Mouse (Mus musculus) liver, postnatal 0 days (tissue): ENCODE measurements around the gene Dkkl1.

Source experiments
- CTCF ChIP-seq: sonication (generic); IDR thresholded peaks from 2 replicates; pipeline ENCODE4 v1.5.1; 2016; ENCODE audit warnings: antibody characterized with exemption, low read depth
- EP300 ChIP-seq: IDR thresholded peaks from 2 replicates; pipeline ENCODE4 v1.6.1; 2016; ENCODE audit warnings: antibody characterized with exemption, low read depth, mild to moderate bottlenecking

- no peak for TF ChIP-seq CTCF
- TF ChIP-seq EP300, result no peak
Measured at GRCm38 (mm10) chr7:45202654-45203053, 9.3 kb downstream of the Dkkl1 start.
